Mouse (Mus musculus): Measurements from ENCODE around the gene Gpx8. TPM values are rescaled to one million over a fixed set of nuclear protein-coding genes. Genes with fewer than 3 reads are reported as not detected.
"Not testable (repeated sequence)": the region's sequence is repeated elsewhere in the genome, so short reads cannot be mapped to it uniquely, and the experiment has no call there.

Gpx8 gene
- total RNA-seq, 4 experiments from 2014 or later: 32.6 to 36.7 (median 35.6) TPM

- DNase-seq (ENCODE audit: low spot score): no peak
These were observed 22.7 kb downstream of the Gpx8 start for GRCm38 (mm10) chr13:113023274-113024143.

DNA sequence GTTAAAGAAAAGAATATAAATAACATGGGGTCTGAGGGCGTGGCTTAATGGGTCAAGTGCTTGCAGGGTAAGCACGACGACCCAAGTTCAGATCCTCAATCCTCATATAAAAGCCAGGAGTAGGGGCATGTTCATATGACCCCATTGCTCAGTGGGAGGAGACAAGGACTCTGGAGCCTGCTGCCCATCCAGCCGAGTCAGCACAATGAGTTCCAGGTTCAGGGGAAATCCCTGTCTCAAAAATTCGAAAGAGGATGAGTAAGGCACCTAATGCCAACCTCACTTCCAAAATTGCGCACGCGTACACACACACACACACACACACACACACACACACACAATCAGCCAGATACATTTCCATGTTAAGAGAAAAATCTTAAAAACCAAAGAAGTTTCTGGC, 23.7 kb downstream of the Gpx8 start:
- no peak for DNase-seq (ENCODE audit: low spot score)

GRCm38 (mm10) chr13:113021521-113021920, 24.7 kb downstream of the Gpx8 start:
- DNase-seq (ENCODE audit: low spot score): no peak

DNA sequence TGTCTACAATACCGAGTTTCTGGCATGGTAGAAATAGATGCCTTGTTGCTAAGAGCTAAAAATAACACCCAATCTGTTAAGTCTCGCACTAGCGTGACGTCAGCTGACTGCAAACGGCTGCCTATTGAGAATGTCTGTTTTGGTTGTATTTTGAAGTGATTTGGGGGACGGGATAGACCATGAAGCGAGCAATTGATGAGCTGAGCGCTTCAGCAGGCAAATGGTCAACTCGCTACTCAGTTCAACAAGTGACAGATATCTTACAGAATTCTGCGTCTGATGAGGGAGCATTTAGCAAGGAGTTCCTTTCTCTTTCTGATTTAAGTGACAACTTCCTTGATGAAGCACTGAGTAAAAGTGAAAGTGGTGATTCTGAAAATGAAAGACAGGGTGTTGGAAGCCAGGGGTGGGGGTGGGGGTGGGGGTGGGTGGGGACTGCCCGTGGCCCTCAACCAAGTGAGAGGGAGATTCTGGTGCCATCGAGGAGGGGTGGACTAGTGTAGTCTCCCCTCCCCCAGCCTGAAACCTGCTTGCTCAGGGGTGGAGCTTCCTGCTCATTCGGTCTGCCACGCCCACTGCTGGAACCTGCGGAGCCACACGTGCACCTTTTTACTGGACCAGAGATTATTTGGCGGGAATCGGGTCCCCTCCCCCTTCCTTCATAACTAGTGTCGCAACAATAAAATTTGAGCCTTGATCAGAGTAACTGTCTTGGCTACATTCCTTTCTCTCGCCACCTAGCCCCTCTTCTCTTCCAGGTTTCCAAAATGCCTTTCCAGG, 32.8 kb downstream of the Gpx8 start:
- not testable (repeated sequence) for DNase-seq (ENCODE audit: low spot score)

DNA sequence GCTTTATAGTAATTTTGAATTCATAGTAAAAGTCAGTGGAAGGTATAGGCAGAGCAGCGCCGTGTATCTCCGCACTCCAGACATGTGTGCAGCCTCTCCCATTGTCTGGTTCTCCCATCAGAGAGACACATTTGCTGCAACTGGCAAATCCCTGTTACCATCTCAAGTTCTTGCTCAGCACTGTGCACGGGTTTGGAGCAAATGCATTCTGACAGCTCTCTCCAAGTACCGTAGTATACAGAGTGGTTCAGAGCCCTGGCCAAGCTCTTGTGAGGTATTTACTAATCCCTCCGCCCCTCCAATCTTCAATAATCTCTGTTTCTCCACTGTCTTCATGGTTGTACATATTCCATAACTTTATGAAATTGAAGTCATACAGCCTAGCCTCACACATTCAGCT, 33.5 kb downstream of the Gpx8 start:
- DNase-seq (ENCODE audit: low spot score): no peak

DNA sequence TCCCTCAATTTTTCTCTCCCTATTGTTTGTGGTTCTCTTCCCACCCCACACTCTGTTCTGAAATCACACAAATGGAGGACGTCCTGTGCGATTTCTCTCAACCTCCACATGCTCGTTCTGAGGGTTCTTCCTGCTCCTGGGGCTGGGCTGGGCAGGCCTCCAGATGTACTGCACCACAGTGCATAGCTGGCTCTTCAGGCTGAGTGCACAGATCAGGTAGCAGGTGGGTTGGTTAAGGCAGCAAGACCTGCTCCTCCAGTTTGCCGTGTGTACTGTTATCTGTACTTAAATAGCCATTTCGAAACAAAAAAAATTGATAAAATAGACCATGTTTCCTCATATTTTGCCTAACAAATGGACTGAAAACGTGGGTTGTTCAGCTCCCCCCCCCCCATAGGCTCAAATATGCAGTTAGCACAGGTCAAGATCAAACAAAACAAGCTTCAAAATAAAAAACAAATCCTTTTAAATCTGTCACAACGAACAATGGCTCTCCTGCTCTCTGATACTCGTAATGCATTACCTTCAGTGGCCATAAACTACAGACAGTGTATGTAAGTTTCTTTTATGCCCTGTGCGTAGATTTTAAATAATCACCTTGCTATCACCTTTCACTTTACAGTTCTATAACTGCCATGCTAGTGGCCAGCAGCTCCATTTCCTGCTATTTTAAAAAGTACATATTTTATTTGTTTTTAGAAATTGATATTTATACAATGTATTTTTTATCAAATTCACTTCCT, 45.5 kb downstream of the Gpx8 start:
- no peak for DNase-seq (ENCODE audit: low spot score)

GRCm38 (mm10) chr13:113000090-113000489, 46.1 kb downstream of the Gpx8 start:
- no peak for DNase-seq (ENCODE audit: low spot score)

- DNase-seq (ENCODE audit: low spot score): no peak
These were observed 47.6 kb downstream of the Gpx8 start for GRCm38 (mm10) chr13:112998427-112999201.

DNA sequence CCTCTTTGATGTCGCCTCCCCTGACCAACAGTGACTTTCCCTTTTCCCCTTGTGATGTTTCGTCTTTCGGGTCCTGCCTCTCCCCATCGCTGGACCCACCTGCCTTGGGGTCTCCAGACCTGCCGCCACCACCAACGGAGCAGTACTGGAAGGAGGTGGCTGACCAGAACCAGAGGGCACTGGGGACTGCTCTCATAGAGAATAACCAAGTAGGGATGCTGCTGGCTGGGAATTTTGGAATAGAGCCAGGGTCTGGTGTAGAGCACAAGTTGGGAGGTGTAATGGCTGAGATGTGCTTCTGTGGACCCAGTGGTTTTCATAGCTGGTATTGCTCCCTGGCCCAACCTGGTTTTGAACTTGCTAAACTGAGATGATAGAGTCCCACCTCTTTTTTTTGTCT, 48.8 kb downstream of the Gpx8 start:
- no peak for DNase-seq (ENCODE audit: low spot score)

GRCm38 (mm10) chr13:112996407-112996806, 49.8 kb downstream of the Gpx8 start:
- DNase-seq (ENCODE audit: low spot score): no peak

DNA sequence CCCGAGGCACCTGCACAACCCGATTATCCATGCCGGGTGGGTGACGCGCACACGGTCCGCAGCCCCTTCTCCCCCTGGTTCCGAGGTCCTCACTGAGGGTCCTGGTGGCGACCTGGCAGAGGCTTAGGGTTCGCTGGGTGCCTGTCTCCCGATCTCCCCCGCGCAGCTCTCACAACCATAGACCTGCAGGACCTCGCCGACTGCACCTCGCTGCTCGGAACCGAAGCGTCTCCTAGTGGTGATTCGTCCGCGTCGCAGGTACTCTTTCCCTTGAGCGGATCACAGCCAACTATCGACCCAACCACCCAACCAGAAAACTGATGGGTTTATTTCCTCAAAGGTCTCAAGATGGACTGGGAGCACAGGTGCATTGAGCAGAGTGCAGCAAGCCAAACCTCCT, 52.0 kb downstream of the Gpx8 start:
- DNase-seq (ENCODE audit: low spot score): no peak

DNA sequence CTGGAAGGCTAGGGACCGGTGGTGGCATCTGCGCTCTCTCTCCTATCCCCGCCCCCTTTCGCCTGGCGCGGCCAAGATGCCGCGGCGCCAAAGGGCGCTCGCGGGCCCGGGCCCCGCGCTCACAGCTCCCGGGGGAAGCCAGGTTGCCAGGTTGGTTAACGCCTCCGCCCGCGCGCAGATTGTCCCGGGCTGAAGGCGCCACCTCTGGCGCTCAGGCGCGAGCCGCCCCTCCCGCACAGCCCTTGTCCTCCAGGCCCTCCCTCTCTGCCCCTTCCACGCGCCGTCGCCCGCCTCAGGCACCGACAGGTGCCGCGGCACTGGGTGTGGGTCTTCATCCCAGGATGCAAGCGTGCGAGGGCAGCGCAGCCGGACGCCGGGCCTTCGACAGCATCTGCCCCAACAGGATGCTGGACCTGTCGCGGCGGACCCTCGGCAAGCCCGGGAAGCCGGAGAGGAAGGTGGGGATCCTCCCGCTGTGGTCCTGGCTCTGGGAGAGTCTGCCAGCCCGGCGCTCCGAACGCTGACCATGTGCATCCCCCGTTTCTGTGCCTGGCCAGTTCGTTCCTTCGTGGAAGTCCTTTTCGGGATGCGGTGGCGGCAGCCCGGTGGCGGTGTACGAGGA, 52.6 kb downstream of the Gpx8 start, which contains the start of gene Mcidas:
TSS of gene Mcidas (plus strand) at position 315 of the 622 bp plus-strand sequence.
- no peak for DNase-seq (ENCODE audit: low spot score)

Small RNAs within 50 kb of the gene (microRNA-seq; reads per million reads assigned to microRNA genes)
- 47.6 reads per million, percentile 49 among the genes with 10 or more reads in this experiment for gene Mir449a
- gene Mir449b: not detected
- gene Mir449c: not detected

Other genes with a start within 250 kb of the Gpx8 start
- gene Plpp1, start 245.6 kb downstream of the Gpx8 start, total RNA-seq (2022): 10 to 100 TPM; 36.4 to 44.4 (median 39.3) TPM
- 10 to 100 TPM; 22.1 to 27.2 (median 26.0) TPM for gene Mtrex, start 119.0 kb downstream of the Gpx8 start, total RNA-seq (2022)
- 10 to 100 TPM; 14.3 to 15.4 (median 15.1) TPM for gene Dhx29, start 119.0 kb downstream of the Gpx8 start, total RNA-seq (2022)
- gene Ccno, start 58.6 kb downstream of the Gpx8 start, total RNA-seq (2022): under 1 TPM in 2 of 4 experiments, not detected in 2; 0.16 to 0.50 TPM
- gene Mcidas, start 52.6 kb downstream of the Gpx8 start, total RNA-seq (2022): not detected
- gene Cdc20b, start 11.3 kb downstream of the Gpx8 start, total RNA-seq (2022): not detected
- gene Gzma, start 54.6 kb upstream of the Gpx8 start, total RNA-seq (2022): under 1 TPM in 2 of 4 experiments, not detected in 2; 0.46 to 0.95 TPM
- gene Esm1, start 163.2 kb upstream of the Gpx8 start, total RNA-seq (2022): 1 to 10 TPM in 1 of 4 experiments, under 1 TPM in 3; 0.44 to 1.3 (median 0.59) TPM
- not detected for gene Gzmk, start 179.5 kb upstream of the Gpx8 start, total RNA-seq (2022)
- 1 to 10 TPM; 2.8 to 4.1 (median 3.2) TPM for gene BC067074, start 246.7 kb upstream of the Gpx8 start, total RNA-seq (2022)